Mouse (Mus musculus): Measurements from ENCODE around the gene Gtf2f2. TPM values are rescaled to one million over a fixed set of nuclear protein-coding genes. Genes with fewer than 3 reads are reported as not detected.

The Gtf2f2 gene
- polyA plus RNA-seq, 1 experiment from 2014 or later, result 58.9 TPM

- Histone ChIP-seq H3K4me3 (peak overlapping the region; percentile 6; the same call in 1 of the 2 replicates), H3K27me3 (ENCODE audit: low read depth, poor library complexity, severe bottlenecking) (no peaks in the 10 kb centered on the region), H3K27ac (replicated peaks) (no peak overlapping the region), H3K4me1 (peaks cover 43% of the 10 kb centered on the region), H3K9me3 (replicated peaks) (no peaks in the 10 kb centered on the region), H3K36me3 (peaks cover 82% of the 10 kb centered on the region)
- no peak for DNase-seq (ENCODE audit: low spot score)
- WGBS, result 87% methylated on average over 6 of the region's 6 CpGs
Observed at GRCm38 (mm10) chr14:75849842-75850568, 160.7 kb downstream of the Gtf2f2 start.

GRCm38 (mm10) chr14:75849236-75849635 is 161.4 kb downstream of the Gtf2f2 start:
- Histone ChIP-seq H3K27ac (replicated peaks) (no peak overlapping the region), H3K27me3 (ENCODE audit: low read depth, poor library complexity, severe bottlenecking) (no peaks in the 10 kb centered on the region), H3K36me3 (peaks cover 78% of the 10 kb centered on the region), H3K4me1 (peaks cover 45% of the 10 kb centered on the region), H3K9me3 (replicated peaks) (no peaks in the 10 kb centered on the region), H3K4me3 (no peak overlapping the region)
- WGBS, result 79% methylated on average over 5 of the region's 5 CpGs
- no peak for DNase-seq (ENCODE audit: low spot score)

GRCm38 (mm10) chr14:75848482-75848881 is 162.2 kb downstream of the Gtf2f2 start:
- 90% methylated on average over 5 of the region's 5 CpGs for WGBS
- Histone ChIP-seq H3K36me3 (peaks cover 71% of the 10 kb centered on the region), H3K9me3 (replicated peaks) (no peaks in the 10 kb centered on the region), H3K27me3 (ENCODE audit: low read depth, poor library complexity, severe bottlenecking) (no peaks in the 10 kb centered on the region), H3K27ac (replicated peaks) (no peak overlapping the region), H3K4me3 (no peak overlapping the region), H3K4me1 (peaks cover 49% of the 10 kb centered on the region)
- DNase-seq (ENCODE audit: low spot score), result no peak

GRCm38 (mm10) chr14:75847669-75848068 is 163.0 kb downstream of the Gtf2f2 start:
- H3K4me3 ChIP-seq, result peak overlapping the region; percentile 27; the same call in 1 of the 2 replicates

More at GRCm38 (mm10) chr14:75847669-75848068, 163.0 kb downstream of the Gtf2f2 start:
- Histone ChIP-seq H3K27ac (replicated peaks) (no peak overlapping the region), H3K4me1 (peaks cover 49% of the 10 kb centered on the region), H3K9me3 (replicated peaks) (no peaks in the 10 kb centered on the region), H3K27me3 (ENCODE audit: low read depth, poor library complexity, severe bottlenecking) (no peaks in the 10 kb centered on the region), H3K36me3 (peaks cover 64% of the 10 kb centered on the region)
- WGBS, result 89% methylated on average over 4 of the region's 4 CpGs
- DNase-seq (ENCODE audit: low spot score), result no peak

Other genes starting within 250 kb of the Gtf2f2 start
- 5.8 and 6.3 TPM in 2 replicates for gene Slc25a30, start 223.8 kb downstream of the Gtf2f2 start, polyA plus RNA-seq (2016; fragmentation: Nextera tagmentation; extraction: Ambion mirVana)
- 805 and 934 TPM in 2 replicates for gene Tpt1, start 165.8 kb downstream of the Gtf2f2 start, polyA plus RNA-seq (2016; fragmentation: Nextera tagmentation; extraction: Ambion mirVana)
- 0.42 and 0.60 TPM in 2 replicates for gene Kctd4, start 55.9 kb downstream of the Gtf2f2 start, polyA plus RNA-seq (2016; fragmentation: Nextera tagmentation; extraction: Ambion mirVana)
- gene Gpalpp1, start 99.9 kb upstream of the Gtf2f2 start, polyA plus RNA-seq (2016; fragmentation: Nextera tagmentation; extraction: Ambion mirVana), result 16.8 and 17.6 TPM in 2 replicates
- 18.2 and 21.2 TPM in 2 replicates for gene Nufip1, start 100.0 kb upstream of the Gtf2f2 start, polyA plus RNA-seq (2016; fragmentation: Nextera tagmentation; extraction: Ambion mirVana)

All from midbrain, embryonic 10.5 days (tissue).